Mouse (Mus musculus): Measurements from ENCODE around the gene Vegfa. TPM values are rescaled to one million over a fixed set of nuclear protein-coding genes. Genes with fewer than 3 reads are reported as not detected.
A peak's percentile ranks its signal among the peaks of the same experiment; 100 is the strongest.

The Vegfa gene
- polyA plus RNA-seq, 1 experiment from 2014 or later, result 4.6 TPM

GRCm38 (mm10) chr17:45972405-45972804, 59.8 kb downstream of the Vegfa start:
- Histone ChIP-seq H3K4me2 (no peak overlapping the region), H3K4me3 (ENCODE audit: low read depth, low read length) (no peak overlapping the region)
- DNase-seq (ENCODE audit: low spot score), result no peak

GRCm38 (mm10) chr17:45971800-45972199, 60.4 kb downstream of the Vegfa start:
- Histone ChIP-seq H3K36me3 (ENCODE audit: control insufficient read depth, insufficient read depth, low read length) (no peaks in the 10 kb centered on the region), H3K27ac (ENCODE audit: low read depth, low read length) (no peak overlapping the region), H3K4me3 (ENCODE audit: low read depth, low read length) (no peak overlapping the region), H3K27me3 (replicated peaks; ENCODE audit: control insufficient read depth, insufficient read depth, low read length) (no peaks in the 10 kb centered on the region), H3K4me1 (replicated peaks; ENCODE audit: control insufficient read depth, insufficient read depth, low read length) (peaks cover 32% of the 10 kb centered on the region), H3K9ac (ENCODE audit: low read depth, low read length) (no peak overlapping the region), H3K9me3 (ENCODE audit: control insufficient read depth, low read length) (no peaks in the 10 kb centered on the region), H3K4me2 (no peak overlapping the region)
- ATAC-seq (replicated peaks; ENCODE audit: low FRiP score) (no peak), DNase-seq (ENCODE audit: low spot score) (no peak)
- WGBS, result 81% methylated on average over 6 of the region's 6 CpGs

More at GRCm38 (mm10) chr17:45972405-45972804, 59.8 kb downstream of the Vegfa start:
- Histone ChIP-seq H3K4me1 (replicated peaks; ENCODE audit: control insufficient read depth, insufficient read depth, low read length) (peaks cover 30% of the 10 kb centered on the region), H3K27ac (ENCODE audit: low read depth, low read length) (peak overlapping the region; percentile 30; the same call in 1 of the 2 replicates), H3K9ac (ENCODE audit: low read depth, low read length) (no peak overlapping the region), H3K27me3 (replicated peaks; ENCODE audit: control insufficient read depth, insufficient read depth, low read length) (no peaks in the 10 kb centered on the region), H3K36me3 (ENCODE audit: control insufficient read depth, insufficient read depth, low read length) (no peaks in the 10 kb centered on the region), H3K9me3 (ENCODE audit: control insufficient read depth, low read length) (no peaks in the 10 kb centered on the region)
- no peak for ATAC-seq (replicated peaks; ENCODE audit: low FRiP score)
- WGBS, result 73% methylated on average over 7 of the region's 7 CpGs

DNA sequence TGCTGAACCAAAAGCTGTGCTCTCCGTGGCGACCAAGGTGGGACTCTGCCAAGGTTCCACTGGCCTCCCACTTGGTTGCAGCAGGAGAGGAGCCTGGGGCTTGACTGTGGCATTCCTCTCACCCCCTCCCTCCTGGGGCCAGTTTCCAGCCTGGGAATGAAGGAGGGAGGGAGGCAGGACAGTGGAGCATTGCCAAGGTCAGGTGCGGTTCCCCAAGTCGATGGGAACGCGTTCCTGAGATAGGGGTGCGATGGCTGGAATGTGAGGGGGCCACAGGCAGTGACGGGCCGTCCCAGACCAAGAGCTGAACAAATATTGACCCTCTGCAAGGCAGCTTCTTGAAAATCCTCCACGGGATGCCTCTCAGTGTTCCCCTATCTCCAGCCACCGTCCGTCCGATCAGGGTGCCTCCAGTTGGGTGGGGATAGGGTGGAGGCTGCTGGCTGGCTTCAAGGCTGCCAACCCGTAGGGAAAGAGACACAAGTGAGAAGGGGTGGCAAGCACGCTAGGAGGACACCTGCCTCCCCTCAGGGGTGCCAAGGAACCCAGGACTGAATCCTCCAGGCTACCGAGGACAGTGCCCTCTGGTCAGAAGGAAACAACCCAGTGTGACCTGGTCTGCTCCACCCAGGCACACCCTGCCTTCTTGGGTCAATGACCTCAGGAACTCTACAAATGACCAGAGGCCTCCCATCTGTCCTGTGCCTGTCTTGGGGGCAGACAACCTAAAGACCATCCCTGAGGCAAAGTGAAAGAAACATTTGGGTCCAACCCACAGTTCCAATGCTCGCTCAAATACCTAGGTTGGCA, 61.2 kb downstream of the Vegfa start:
- no peak for DNase-seq (ENCODE audit: low spot score)
- Histone ChIP-seq H3K4me1 (replicated peaks; ENCODE audit: control insufficient read depth, insufficient read depth, low read length) (peaks cover 32% of the 10 kb centered on the region), H3K4me3 (ENCODE audit: low read depth, low read length) (no peak overlapping the region), H3K9me3 (ENCODE audit: control insufficient read depth, low read length) (no peaks in the 10 kb centered on the region), H3K27me3 (replicated peaks; ENCODE audit: control insufficient read depth, insufficient read depth, low read length) (no peaks in the 10 kb centered on the region), H3K9ac (ENCODE audit: low read depth, low read length) (no peak overlapping the region), H3K4me2 (0 out of 2 replicates have a peak overlapping the region, but pooled peaks have one; percentile 5), H3K36me3 (ENCODE audit: control insufficient read depth, insufficient read depth, low read length) (no peaks in the 10 kb centered on the region), H3K27ac (ENCODE audit: low read depth, low read length) (no peak overlapping the region)
- WGBS, result 69% methylated on average over 17 of the region's 17 CpGs
- peak; percentile 34; the same call in 1 of the 2 replicates for ATAC-seq (replicated peaks; ENCODE audit: low FRiP score)

GRCm38 (mm10) chr17:45969596-45969995, 62.6 kb downstream of the Vegfa start:
- Histone ChIP-seq H3K27ac (ENCODE audit: low read depth, low read length) (no peak overlapping the region), H3K27me3 (replicated peaks; ENCODE audit: control insufficient read depth, insufficient read depth, low read length) (no peaks in the 10 kb centered on the region), H3K9me3 (ENCODE audit: control insufficient read depth, low read length) (no peaks in the 10 kb centered on the region), H3K4me3 (ENCODE audit: low read depth, low read length) (no peak overlapping the region), H3K4me1 (replicated peaks; ENCODE audit: control insufficient read depth, insufficient read depth, low read length) (peaks cover 32% of the 10 kb centered on the region), H3K4me2 (no peak overlapping the region), H3K36me3 (ENCODE audit: control insufficient read depth, insufficient read depth, low read length) (no peaks in the 10 kb centered on the region), H3K9ac (ENCODE audit: low read depth, low read length) (no peak overlapping the region)
- 69% methylated on average over 8 of the region's 8 CpGs for WGBS
- ATAC-seq (replicated peaks; ENCODE audit: low FRiP score), result no peak
- no peak for DNase-seq (ENCODE audit: low spot score)

GRCm38 (mm10) chr17:45968341-45968740, 63.8 kb downstream of the Vegfa start:
- H3K27me3 ChIP-seq (replicated peaks; ENCODE audit: control insufficient read depth, insufficient read depth, low read length), result no peaks in the 10 kb centered on the region
- H3K27ac ChIP-seq (ENCODE audit: low read depth, low read length), result no peak overlapping the region
- no peak for DNase-seq (ENCODE audit: low spot score)
- no peak overlapping the region for H3K4me3 ChIP-seq (ENCODE audit: low read depth, low read length)
- H3K36me3 ChIP-seq (ENCODE audit: control insufficient read depth, insufficient read depth, low read length), result no peaks in the 10 kb centered on the region
- H3K9me3 ChIP-seq (ENCODE audit: control insufficient read depth, low read length), result no peaks in the 10 kb centered on the region
- 83% methylated on average over 11 of the region's 11 CpGs for WGBS
- no peak overlapping the region for H3K4me2 ChIP-seq
- H3K4me1 ChIP-seq (replicated peaks; ENCODE audit: control insufficient read depth, insufficient read depth, low read length), result peaks cover 28% of the 10 kb centered on the region
- no peak for ATAC-seq (replicated peaks; ENCODE audit: low FRiP score)
- H3K9ac ChIP-seq (ENCODE audit: low read depth, low read length), result no peak overlapping the region

Other genes starting within 250 kb of the Vegfa start
- 141 and 143 TPM in 2 replicates for gene Mrps18a, start 78.6 kb upstream of the Vegfa start, polyA plus RNA-seq (2014; fragmentation: Nextera tagmentation; extraction: Ambion mirVana)
- 2.0 TPM in 2 replicates for gene Rsph9, start 111.8 kb upstream of the Vegfa start, polyA plus RNA-seq (2014; fragmentation: Nextera tagmentation; extraction: Ambion mirVana)
- 37.2 and 41.2 TPM in 2 replicates for gene Mad2l1bp, start 121.2 kb upstream of the Vegfa start, polyA plus RNA-seq (2014; fragmentation: Nextera tagmentation; extraction: Ambion mirVana)
- gene Gtpbp2, start 128.7 kb upstream of the Vegfa start, polyA plus RNA-seq (2014; fragmentation: Nextera tagmentation; extraction: Ambion mirVana), result 26.1 and 31.1 TPM in 2 replicates
- gene Polh, start 170.3 kb upstream of the Vegfa start, polyA plus RNA-seq (2014; fragmentation: Nextera tagmentation; extraction: Ambion mirVana), result 20.9 and 22.3 TPM in 2 replicates
- 56.4 and 62.8 TPM in 2 replicates for gene Xpo5, start 170.4 kb upstream of the Vegfa start, polyA plus RNA-seq (2014; fragmentation: Nextera tagmentation; extraction: Ambion mirVana)
- 89.3 and 90.4 TPM in 2 replicates for gene Polr1c, start 215.7 kb upstream of the Vegfa start, polyA plus RNA-seq (2014; fragmentation: Nextera tagmentation; extraction: Ambion mirVana)
- 65.6 and 76.7 TPM in 2 replicates for gene Yipf3, start 215.7 kb upstream of the Vegfa start, polyA plus RNA-seq (2014; fragmentation: Nextera tagmentation; extraction: Ambion mirVana)
- 0.34 and 0.62 TPM in 2 replicates for gene Lrrc73, start 221.2 kb upstream of the Vegfa start, polyA plus RNA-seq (2014; fragmentation: Nextera tagmentation; extraction: Ambion mirVana)

Data from liver, embryonic 11.5 days (tissue).